Mouse (Mus musculus) midbrain, embryonic 15.5 days (tissue): ENCODE measurements at regions not wholly inside any gene's neighbourhood (a gene's known extent, or its start where the extent isn't known, plus 50 kb on each side); places are given as distances from the start of the nearest gene placed in this dataset.

Source experiments
- ATAC-seq: fragments of 200-750 bp; cut with Nextera tagmentation; replicated peaks from 2 replicates; pipeline ENCODE4 v1.8.0; 2017; ENCODE audit warnings: moderate TSS enrichment
- H3K27ac ChIP-seq: fragments of 300-500 bp; sonication (generic); 2 replicates; pipeline ENCODE4 v1.5.1; 2015; ENCODE audit warnings: mild to moderate bottlenecking, inconsistent platforms
- H3K27me3 ChIP-seq: fragments of 300-500 bp; sonication (generic); replicated peaks from 2 replicates; pipeline ENCODE4 v1.6.1; 2015; ENCODE audit warnings: inconsistent platforms
- H3K36me3 ChIP-seq: fragments of 300-500 bp; sonication (generic); replicated peaks from 2 replicates; pipeline ENCODE4 v1.6.1; 2015; ENCODE audit warnings: inconsistent platforms
- H3K4me1 ChIP-seq: fragments of 300-500 bp; sonication (generic); 2 replicates; pipeline ENCODE4 v1.6.1; 2015; ENCODE audit warnings: inconsistent platforms
- H3K4me2 ChIP-seq: fragments of 300-500 bp; sonication (generic); 2 replicates; pipeline ENCODE4 v1.6.1; 2015; ENCODE audit warnings: inconsistent platforms, mild to moderate bottlenecking, moderate library complexity
- H3K4me3 ChIP-seq: fragments of 300-500 bp; sonication (generic); 2 replicates; pipeline ENCODE4 v1.5.1; 2015; ENCODE audit warnings: mild to moderate bottlenecking, inconsistent platforms
- H3K9ac ChIP-seq: fragments of 300-500 bp; sonication (generic); 2 replicates; pipeline ENCODE4 v1.6.1; 2015; ENCODE audit warnings: mild to moderate bottlenecking, inconsistent platforms
- H3K9me3 ChIP-seq: fragments of 300-500 bp; sonication (generic); 2 replicates; pipeline ENCODE4 v1.6.1; 2016; ENCODE audit warnings: inconsistent platforms
- WGBS: fragments of 180-500 bp; shearing (Covaris S2); methylation state at CpG from one replicate; pipeline ENCODE4 v1.1.7; 2015; ENCODE audit warnings: mixed read lengths; 5-methylcytosine and 5-hydroxymethylcytosine counted together

- no peak overlapping the region for H3K4me3 ChIP-seq
- no peaks in the 10 kb centered on the region for H3K4me1 ChIP-seq
- no peak for ATAC-seq
- H3K27ac ChIP-seq, result no peak overlapping the region
- WGBS, result 91% methylated on average over 7 of the region's 7 CpGs
- H3K36me3 ChIP-seq, result no peaks in the 10 kb centered on the region
- H3K9ac ChIP-seq, result no peak overlapping the region
- H3K4me2 ChIP-seq, result no peak overlapping the region
- no peaks in the 10 kb centered on the region for H3K9me3 ChIP-seq
- no peaks in the 10 kb centered on the region for H3K27me3 ChIP-seq
Observed at GRCm38 (mm10) chr17:79414006-79414405, 59.1 kb upstream of the Cdc42ep3 start.

- ATAC-seq, result no peak
- Histone ChIP-seq H3K4me1 (no peaks in the 10 kb centered on the region), H3K9me3 (no peaks in the 10 kb centered on the region), H3K27ac (no peak overlapping the region), H3K27me3 (no peaks in the 10 kb centered on the region), H3K36me3 (no peaks in the 10 kb centered on the region), H3K4me2 (no peak overlapping the region), H3K9ac (no peak overlapping the region), H3K4me3 (no peak overlapping the region)
- 94% methylated on average over 1 of the region's 1 CpGs for WGBS
Observed at GRCm38 (mm10) chr17:79417953-79418352, 63.1 kb upstream of the Cdc42ep3 start.

- Histone ChIP-seq H3K36me3 (no peaks in the 10 kb centered on the region), H3K9me3 (no peaks in the 10 kb centered on the region), H3K27me3 (no peaks in the 10 kb centered on the region), H3K4me3 (no peak overlapping the region), H3K4me2 (no peak overlapping the region), H3K27ac (no peak overlapping the region), H3K4me1 (no peaks in the 10 kb centered on the region), H3K9ac (no peak overlapping the region)
- WGBS, result 69% methylated on average over 7 of the region's 7 CpGs
- no peak for ATAC-seq
Observed at GRCm38 (mm10) chr17:79421618-79422017, 66.7 kb upstream of the Cdc42ep3 start.

GRCm38 (mm10) chr17:79439182-79439581, 84.3 kb upstream of the Cdc42ep3 start:
- Histone ChIP-seq H3K9ac (no peak overlapping the region), H3K27me3 (no peaks in the 10 kb centered on the region), H3K9me3 (no peaks in the 10 kb centered on the region), H3K4me2 (no peak overlapping the region), H3K27ac (no peak overlapping the region), H3K4me3 (no peak overlapping the region), H3K4me1 (no peaks in the 10 kb centered on the region), H3K36me3 (no peaks in the 10 kb centered on the region)
- no peak for ATAC-seq

GRCm38 (mm10) chr17:79442507-79443115, 87.7 kb upstream of the Cdc42ep3 start:
- Histone ChIP-seq H3K9me3 (no peaks in the 10 kb centered on the region), H3K27ac (no peak overlapping the region), H3K9ac (no peak overlapping the region), H3K4me2 (no peak overlapping the region), H3K4me3 (no peak overlapping the region), H3K36me3 (no peaks in the 10 kb centered on the region), H3K27me3 (no peaks in the 10 kb centered on the region), H3K4me1 (no peaks in the 10 kb centered on the region)
- ATAC-seq, result no peak
- WGBS, result 91% methylated on average over 3 of the region's 3 CpGs

- H3K4me3 ChIP-seq, result no peak overlapping the region
- no peak for ATAC-seq
- H3K4me2 ChIP-seq, result no peak overlapping the region
- no peak overlapping the region for H3K27ac ChIP-seq
- no peaks in the 10 kb centered on the region for H3K27me3 ChIP-seq
- H3K4me1 ChIP-seq, result no peaks in the 10 kb centered on the region
- no peaks in the 10 kb centered on the region for H3K9me3 ChIP-seq
- no peak overlapping the region for H3K9ac ChIP-seq
- no peaks in the 10 kb centered on the region for H3K36me3 ChIP-seq
- 96% methylated on average over 6 of the region's 6 CpGs for WGBS
Observed at GRCm38 (mm10) chr17:79447170-79447569, 92.3 kb upstream of the Cdc42ep3 start.

- ATAC-seq, result no peak
Observed at GRCm38 (mm10) chr17:79451141-79451860, 96.4 kb upstream of the Cdc42ep3 start.

GRCm38 (mm10) chr17:79453825-79454224, 98.9 kb upstream of the Cdc42ep3 start:
- H3K27ac ChIP-seq, result no peak overlapping the region
- ATAC-seq, result no peak
- no peak overlapping the region for H3K4me2 ChIP-seq
- no peaks in the 10 kb centered on the region for H3K9me3 ChIP-seq
- no peak overlapping the region for H3K9ac ChIP-seq
- no peaks in the 10 kb centered on the region for H3K36me3 ChIP-seq
- 94% methylated on average over 1 of the region's 1 CpGs for WGBS
- H3K4me1 ChIP-seq, result no peaks in the 10 kb centered on the region
- no peak overlapping the region for H3K4me3 ChIP-seq
- H3K27me3 ChIP-seq, result no peaks in the 10 kb centered on the region

More at GRCm38 (mm10) chr17:79451141-79451860, 96.4 kb upstream of the Cdc42ep3 start:
- H3K4me2 ChIP-seq, result no peak overlapping the region
- H3K9me3 ChIP-seq, result no peaks in the 10 kb centered on the region
- H3K9ac ChIP-seq, result no peak overlapping the region
- WGBS, result 44% methylated on average over 12 of the region's 12 CpGs
- H3K27me3 ChIP-seq, result no peaks in the 10 kb centered on the region
- H3K27ac ChIP-seq, result no peak overlapping the region
- H3K36me3 ChIP-seq, result no peaks in the 10 kb centered on the region
- no peak overlapping the region for H3K4me3 ChIP-seq
- no peaks in the 10 kb centered on the region for H3K4me1 ChIP-seq

- no peaks in the 10 kb centered on the region for H3K36me3 ChIP-seq
- H3K9ac ChIP-seq, result no peak overlapping the region
- no peak; the same call in 1 of the 2 replicates for ATAC-seq
- H3K4me1 ChIP-seq, result no peaks in the 10 kb centered on the region
- no peaks in the 10 kb centered on the region for H3K27me3 ChIP-seq
- H3K4me2 ChIP-seq, result no peak overlapping the region
- WGBS, result 39% methylated on average over 5 of the region's 5 CpGs
- H3K4me3 ChIP-seq, result no peak overlapping the region
- H3K27ac ChIP-seq, result no peak overlapping the region
- no peaks in the 10 kb centered on the region for H3K9me3 ChIP-seq
Observed at GRCm38 (mm10) chr17:79454526-79454925, 99.6 kb upstream of the Cdc42ep3 start.

- Histone ChIP-seq H3K27me3 (no peaks in the 10 kb centered on the region), H3K36me3 (no peaks in the 10 kb centered on the region), H3K4me3 (no peak overlapping the region), H3K4me2 (no peak overlapping the region), H3K9me3 (no peaks in the 10 kb centered on the region), H3K27ac (no peak overlapping the region), H3K4me1 (no peaks in the 10 kb centered on the region), H3K9ac (no peak overlapping the region)
- WGBS, result 72% methylated on average over 7 of the region's 7 CpGs
- no peak for ATAC-seq
Observed at GRCm38 (mm10) chr17:79455229-79455628, 100.3 kb upstream of the Cdc42ep3 start.

- Histone ChIP-seq H3K4me1 (no peaks in the 10 kb centered on the region), H3K4me2 (no peak overlapping the region), H3K27me3 (no peaks in the 10 kb centered on the region), H3K9ac (no peak overlapping the region), H3K4me3 (no peak overlapping the region), H3K36me3 (no peaks in the 10 kb centered on the region), H3K9me3 (no peaks in the 10 kb centered on the region), H3K27ac (no peak overlapping the region)
- 74% methylated on average over 5 of the region's 5 CpGs for WGBS
- no peak for ATAC-seq
Observed at GRCm38 (mm10) chr17:79457636-79458035, 102.7 kb upstream of the Cdc42ep3 start.

- 68% methylated on average over 3 of the region's 3 CpGs for WGBS
- Histone ChIP-seq H3K36me3 (no peaks in the 10 kb centered on the region), H3K27me3 (no peaks in the 10 kb centered on the region), H3K9ac (no peak overlapping the region), H3K9me3 (no peaks in the 10 kb centered on the region), H3K4me1 (no peaks in the 10 kb centered on the region), H3K4me2 (no peak overlapping the region), H3K4me3 (no peak overlapping the region), H3K27ac (no peak overlapping the region)
- no peak for ATAC-seq
Observed at GRCm38 (mm10) chr17:79461681-79462091, 106.8 kb upstream of the Cdc42ep3 start.

- Histone ChIP-seq H3K27me3 (no peaks in the 10 kb centered on the region), H3K9me3 (no peaks in the 10 kb centered on the region), H3K27ac (no peak overlapping the region), H3K36me3 (no peaks in the 10 kb centered on the region), H3K9ac (no peak overlapping the region), H3K4me3 (no peak overlapping the region), H3K4me1 (no peaks in the 10 kb centered on the region), H3K4me2 (no peak overlapping the region)
- no peak for ATAC-seq
- WGBS, result 89% methylated on average over 10 of the region's 10 CpGs
Observed at GRCm38 (mm10) chr17:79463074-79463694, 108.3 kb upstream of the Cdc42ep3 start.
